Mouse (Mus musculus) erythroblast, adult 5-6 weeks (primary cell): ENCODE measurements around the gene Cdh13. TPM values are rescaled to one million over a fixed set of nuclear protein-coding genes. Genes with fewer than 3 reads are reported as not detected.

ENCODE experiments used
- ATAC-seq: replicated peaks from 2 replicates; pipeline ENCODE4 v1.8.0; 2016; ENCODE audit warnings: moderate number of reproducible peaks, mild to moderate bottlenecking, moderate TSS enrichment, inconsistent platforms; ENCODE audit not compliant: poor library complexity, low FRiP score, severe bottlenecking
- total RNA-seq, 2 experiments: library from RNA; stranded (forward) in 1 of 2; stranded (reverse) in 1 of 2; fragments of 150-400 nt in 1 of 2; fragments of 200-764, 138-1000 nt in 1 of 2; gene quantifications; 2 replicates each; pipeline versions ENCODE4 v1.2.3 to v1.2.4; 2015 to 2017; ENCODE audit warnings: low replicate concordance in 2 of 2

Gene Cdh13
- total RNA-seq, 2 experiments from 2014 or later = not detected

DNA sequence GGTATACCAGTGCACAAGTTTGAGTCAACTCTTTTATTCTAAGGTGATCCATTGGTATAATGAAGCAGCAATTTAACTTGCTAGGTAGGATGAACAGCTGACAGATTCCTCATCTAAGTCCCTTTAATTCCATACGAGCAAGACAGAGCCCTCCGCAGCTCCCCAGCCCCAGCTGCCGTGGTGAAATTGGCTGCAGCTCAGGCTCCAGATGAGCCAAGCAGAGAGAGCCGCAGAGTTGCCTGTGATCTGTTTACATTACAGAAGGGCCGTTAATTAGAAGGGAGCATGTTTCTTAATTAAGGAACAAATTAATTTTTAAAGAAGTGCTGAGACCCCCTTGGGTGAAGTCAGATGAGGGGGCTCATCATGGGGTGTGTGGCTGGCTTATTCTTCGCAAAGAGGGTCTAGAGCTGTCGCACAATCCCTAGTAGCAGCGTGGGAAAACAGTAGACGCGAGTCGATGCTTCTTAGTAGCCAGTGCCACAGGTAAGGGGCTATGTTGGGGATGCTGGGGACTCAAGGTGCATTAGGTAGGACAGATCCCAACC, 712.2 kb downstream of the Cdh13 start:
- ATAC-seq = no peak

DNA sequence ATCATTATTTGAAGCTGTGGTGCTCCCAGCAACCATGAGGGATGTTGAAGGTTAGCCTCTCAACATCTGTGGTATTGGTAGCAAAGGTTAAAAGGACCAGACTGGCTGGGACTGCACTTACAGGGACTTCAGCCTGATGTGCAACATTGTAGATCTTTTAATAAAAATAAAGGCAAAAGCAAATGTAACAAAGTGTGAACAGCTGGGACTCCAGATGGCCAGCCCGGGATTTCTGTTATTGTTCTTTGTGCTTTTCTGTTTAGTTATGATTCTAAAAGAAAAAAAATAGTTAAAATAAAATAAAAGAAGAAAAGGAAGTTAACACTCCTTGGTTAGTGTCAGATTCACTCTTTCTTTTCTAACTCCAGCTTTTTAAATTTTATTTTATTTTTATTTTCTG, 717.1 kb downstream of the Cdh13 start:
- ATAC-seq = no peak

DNA sequence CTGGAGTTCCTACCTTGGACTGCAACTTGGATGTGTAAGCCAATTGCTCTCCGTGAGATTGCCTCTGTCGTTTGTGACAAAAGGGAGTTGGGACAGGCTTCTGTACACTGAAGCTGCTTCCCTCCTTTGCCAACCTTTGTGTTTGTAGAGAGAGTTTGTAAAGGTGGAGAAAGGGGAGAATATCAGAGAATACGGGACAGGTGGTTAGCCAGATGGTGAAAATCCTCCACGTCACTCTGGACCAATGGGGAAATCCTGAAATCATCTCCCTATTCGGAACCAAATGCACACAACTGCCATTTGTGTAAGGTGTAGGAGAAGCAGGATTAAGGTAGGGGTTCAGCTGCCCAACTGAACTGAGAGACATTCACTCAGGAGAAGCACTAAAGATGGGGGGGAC, 721.3 kb downstream of the Cdh13 start:
- ATAC-seq = no peak

DNA sequence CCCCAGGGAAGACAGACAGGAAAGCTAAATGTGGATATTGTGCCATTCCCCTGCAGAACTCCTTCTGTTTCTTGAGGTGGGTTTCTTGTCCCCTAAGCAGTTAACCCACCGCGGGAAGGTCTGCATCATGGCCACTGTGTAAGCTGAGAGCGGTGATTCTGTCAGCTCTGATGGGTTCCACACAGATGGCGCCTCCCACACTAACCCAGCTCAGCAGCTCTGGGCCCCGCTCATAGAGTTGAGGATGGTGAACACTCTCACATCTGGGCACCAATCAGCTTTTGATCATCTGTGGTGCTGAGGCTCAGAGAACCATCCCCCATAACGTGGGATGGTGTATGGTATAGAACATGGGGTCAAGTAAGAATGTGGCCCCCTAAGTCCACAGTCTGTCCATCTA, 735.1 kb downstream of the Cdh13 start:
- no peak for ATAC-seq

DNA sequence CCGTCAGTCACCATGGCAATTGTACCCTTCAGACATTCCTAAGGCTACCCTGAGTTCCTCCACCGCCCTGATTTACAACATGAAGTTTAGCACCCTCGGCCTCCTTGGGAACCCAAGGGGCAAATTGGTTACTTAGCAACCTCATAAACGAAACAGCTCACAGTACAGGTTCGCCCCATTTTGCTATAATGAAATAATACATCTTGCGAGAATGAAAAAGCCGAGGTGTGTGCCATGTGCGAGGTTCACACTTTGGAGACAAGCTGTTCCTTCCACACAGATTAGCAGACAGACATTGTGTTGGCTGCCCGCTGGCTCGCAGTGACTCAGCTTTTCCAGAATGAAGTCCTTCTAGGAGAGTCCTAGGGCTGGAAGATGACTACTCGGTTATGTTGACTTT, 737.2 kb downstream of the Cdh13 start:
- ATAC-seq = no peak

DNA sequence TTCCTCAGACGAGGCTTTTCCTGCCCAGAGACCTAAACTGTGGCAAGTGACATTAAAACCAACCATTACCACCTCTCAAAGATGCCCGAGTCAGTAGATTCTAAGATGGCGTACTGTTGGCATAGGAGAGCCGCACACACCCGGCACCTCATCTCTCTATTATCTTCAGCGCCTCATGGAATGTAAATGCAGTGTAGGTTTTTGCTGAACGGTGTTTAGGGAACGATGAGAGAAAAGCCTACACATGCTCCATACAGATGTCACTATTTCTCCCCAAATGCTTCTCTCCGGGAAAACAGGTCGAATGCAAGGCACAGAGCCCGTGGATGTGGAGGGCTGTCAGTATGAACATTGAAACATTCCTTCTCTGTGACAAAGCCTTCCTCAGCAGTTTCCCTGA, 737.9 kb downstream of the Cdh13 start:
- no peak for ATAC-seq

DNA sequence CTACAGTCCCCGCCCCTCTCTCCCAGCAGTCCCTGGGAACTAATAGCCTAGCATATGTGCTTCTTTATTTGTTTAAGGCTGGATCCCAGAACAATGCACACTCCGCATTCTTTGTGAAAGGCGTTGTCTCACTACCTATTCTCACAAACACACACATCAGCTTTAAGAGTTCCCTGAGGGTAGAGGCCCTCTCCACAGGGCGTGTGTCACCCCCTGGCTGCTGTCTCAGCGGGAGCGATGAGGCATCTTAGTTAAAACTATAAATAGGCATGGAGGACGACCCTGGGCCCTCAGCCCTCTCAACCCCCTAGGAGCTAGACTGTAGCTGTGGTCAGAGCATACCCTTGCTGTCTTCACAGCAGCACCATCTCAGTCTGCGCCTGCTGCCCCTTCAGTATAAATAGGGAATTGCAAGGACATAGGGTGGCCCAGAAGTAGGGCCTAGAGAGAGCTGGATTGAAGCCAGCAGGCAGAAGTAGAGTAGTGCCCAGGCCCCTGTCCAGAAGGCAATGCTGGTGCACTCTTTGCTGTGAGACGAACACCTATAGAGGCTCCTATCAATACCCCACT, 738.9 kb downstream of the Cdh13 start:
- ATAC-seq = no peak

DNA sequence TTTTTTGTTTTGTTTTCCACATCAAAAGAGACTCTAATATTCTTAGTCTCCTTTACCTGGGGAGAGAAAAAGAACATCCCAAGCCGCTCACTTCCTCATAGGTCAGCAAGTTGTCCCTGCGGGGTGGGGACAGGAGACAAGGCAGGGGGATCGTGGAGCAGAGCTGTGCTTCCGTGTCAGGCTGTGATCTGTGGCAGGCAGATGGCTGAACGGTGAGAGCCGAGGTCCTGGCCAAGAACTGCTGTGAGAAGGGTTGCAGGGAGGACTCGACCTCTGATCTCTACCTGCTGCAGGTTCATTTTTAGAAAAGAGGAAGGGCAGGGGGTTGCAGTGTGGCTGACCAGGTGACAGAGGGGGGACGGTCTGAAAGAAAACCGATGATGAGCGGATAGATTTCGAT, 749.9 kb downstream of the Cdh13 start:
- no peak for ATAC-seq

DNA sequence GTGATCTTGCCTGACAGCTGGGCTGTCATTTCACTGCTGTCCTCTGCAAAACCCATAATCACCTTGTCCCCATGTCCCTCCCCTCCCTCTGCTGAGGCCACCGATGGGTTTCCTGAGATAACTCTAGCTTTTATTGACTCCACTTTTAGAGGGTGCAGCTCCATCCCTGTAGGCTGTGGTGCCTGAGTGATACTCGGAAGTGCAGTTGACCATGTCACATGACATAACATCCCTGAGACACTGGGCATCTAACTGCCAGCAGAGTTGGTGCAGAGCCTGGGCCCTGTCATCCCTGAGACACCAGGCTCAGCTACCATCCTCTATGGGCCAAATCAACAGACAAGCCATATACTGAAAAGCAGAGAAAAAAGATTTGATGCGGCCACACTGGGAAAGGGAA, 750.5 kb downstream of the Cdh13 start:
- ATAC-seq = no peak

DNA sequence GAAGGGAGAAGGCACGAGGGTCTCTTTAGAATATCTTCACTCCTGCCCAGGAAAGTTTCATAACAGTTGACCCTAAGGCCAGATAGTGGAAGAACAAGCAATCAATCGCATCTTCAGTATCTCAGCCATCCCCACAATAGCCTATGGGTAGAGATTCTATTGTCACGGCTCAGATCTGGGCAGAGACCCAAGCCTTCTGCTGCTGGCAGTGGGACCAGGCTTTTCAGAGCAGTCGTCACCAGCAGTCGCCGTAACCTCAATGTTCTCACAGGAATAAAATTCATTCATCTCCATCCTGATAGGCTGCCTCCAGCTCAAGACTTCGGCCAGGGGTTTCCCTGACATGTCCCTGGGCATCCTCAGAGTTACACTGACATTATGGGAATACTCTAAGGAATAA, 751.6 kb downstream of the Cdh13 start:
- ATAC-seq = no peak

DNA sequence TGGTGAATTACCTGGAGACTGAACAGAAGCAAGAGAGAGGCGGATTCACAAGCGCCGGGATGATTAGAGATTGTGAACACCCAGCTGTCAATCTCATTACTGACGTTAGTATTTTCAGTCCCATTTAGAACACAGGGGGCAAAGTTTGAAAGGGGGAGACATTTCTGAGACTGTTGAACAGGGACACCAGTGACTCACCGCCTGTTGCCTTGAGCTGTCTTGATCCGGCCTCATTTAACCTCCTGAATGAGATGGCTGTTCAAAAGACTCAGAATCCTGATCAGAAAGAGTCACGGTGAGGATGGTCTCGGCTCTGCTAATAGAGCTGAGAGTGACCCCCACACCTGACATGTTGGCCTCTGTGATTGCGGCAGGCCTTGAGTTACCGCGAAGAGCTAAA, 754.0 kb downstream of the Cdh13 start:
- ATAC-seq = no peak

DNA sequence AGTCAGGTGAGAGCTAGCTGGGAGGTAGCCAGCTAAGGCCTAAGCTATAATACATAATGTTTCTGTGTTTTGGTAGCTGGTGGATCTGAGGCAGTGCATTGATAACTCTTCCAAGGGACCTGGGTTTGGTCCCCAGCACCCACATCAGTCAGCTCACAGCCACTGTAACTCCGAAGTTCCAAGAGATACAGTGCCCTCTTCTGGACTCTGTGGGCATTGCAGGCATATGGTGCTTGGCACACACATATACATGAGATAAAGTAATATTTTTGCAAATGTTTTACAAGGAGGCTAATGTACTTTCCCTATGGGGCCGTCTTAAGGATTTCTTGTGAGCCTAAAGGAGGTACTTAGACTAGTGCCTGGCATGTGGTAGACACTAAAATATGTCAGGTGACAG, 755.8 kb downstream of the Cdh13 start:
- ATAC-seq = no peak

DNA sequence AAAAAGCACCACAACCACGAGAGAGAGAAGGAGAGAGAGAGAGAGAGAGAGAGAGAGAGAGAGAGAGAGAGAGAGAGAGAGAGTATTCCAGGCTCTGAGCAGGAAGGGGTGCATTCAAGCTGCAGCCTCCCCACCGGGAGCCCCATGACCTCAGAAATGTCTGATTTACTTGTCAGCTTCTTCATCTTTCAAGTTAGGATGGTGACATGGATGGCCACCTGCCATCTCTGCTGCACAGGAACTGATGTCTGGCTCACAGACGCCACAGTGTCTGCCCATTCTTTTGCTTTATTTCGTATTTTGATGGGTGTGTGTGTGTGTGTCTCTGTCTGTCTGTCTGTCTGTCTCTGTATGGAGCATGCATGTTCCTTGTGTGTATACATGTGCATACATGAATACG, 774.3 kb downstream of the Cdh13 start:
- ATAC-seq = no peak

DNA sequence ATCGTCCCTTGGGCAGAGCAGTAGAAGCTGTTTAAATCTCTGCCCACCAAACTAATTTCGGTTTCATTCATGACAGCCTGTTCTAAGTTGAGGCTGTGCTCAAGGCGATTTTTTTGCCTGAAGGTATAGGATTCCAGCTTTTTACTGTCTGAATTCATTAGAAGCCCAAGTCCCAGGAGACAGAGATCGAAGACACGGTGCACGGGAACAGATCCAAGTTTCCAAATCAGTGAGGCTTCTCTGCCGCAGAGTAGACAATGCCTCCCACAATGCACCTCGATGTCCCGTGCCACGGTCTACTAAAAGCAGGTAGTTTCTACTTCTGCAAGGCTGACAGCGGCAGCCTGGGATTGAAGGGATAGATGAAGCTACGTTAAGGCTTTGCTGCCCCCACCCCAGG, 778.1 kb downstream of the Cdh13 start:
- ATAC-seq = no peak

DNA sequence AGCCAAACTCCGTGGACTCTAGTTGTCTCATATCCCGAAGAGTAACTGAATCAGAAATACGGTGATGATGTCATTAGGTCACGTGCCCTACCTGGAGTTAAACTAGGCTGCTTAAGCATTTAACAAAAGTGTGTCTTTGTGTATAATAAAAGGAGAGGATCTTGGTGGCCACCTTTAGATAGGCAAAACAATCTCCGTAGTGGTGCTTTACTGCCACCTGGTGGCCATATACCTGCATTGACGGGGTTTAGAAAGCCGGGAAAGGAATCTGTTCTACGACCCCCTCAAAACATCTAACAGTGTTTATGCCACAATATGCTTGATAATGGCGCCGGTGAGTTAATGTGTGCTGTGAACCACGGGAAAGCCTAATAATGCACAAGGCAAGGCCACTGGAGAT, 781.0 kb downstream of the Cdh13 start:
- no peak for ATAC-seq

DNA sequence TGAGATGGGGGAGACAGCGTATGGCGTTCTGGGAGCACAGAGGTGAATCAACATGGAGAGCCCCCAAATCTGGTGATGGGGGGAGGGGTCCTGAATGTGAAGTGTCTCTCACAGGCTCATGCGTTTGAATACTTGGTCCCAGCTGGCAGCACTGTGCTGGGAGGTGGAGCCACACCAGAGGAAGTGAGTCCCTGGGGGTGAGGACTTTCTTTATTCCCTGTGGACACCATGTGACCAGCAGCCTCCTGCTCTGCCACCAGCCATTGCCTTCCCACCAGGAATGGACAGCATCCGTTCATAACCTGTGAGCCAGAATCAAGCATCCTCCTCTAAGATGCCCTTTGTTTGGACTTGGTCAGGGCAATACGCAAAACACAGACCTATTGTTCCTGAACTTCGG, 788.8 kb downstream of the Cdh13 start:
- no peak for ATAC-seq

DNA sequence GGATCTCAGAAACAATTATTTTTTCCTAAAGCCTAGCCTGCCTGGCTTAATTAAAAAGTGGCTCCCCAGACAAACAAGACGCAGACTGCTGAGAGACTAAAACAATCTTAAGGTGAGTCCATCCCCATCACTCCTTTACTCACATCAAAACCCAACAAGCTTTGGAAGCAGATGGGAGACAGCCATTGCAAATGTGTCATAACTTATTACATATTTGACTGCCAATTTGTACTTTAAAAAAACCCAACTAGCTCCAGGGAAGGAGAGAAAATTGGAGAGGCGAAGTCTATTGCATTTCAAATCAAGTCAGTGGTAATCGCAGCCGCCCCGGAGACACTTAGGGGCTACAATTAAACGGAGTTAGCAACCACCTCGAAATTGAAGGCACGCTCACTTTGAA, 801.5 kb downstream of the Cdh13 start:
- no peak for ATAC-seq

DNA sequence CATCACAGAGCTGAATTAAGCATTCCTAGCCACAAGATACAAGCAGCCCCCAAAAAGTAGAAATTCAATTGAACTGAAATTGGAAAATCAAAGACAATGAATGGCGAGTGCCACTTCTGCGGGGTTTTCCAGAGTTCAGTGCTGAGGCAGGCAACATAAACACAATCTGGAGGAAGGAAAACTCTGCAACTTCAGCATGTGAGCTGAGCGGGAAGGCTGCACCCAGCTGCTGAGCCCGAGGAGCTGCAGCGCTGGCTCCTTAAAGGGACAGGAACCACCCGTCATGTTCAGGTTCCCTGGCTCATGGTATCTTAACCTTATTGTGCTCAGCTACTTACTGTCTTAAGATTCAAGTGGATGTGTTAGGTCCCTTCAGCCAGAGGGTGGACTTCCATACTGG, 814.7 kb downstream of the Cdh13 start:
- ATAC-seq = no peak

DNA sequence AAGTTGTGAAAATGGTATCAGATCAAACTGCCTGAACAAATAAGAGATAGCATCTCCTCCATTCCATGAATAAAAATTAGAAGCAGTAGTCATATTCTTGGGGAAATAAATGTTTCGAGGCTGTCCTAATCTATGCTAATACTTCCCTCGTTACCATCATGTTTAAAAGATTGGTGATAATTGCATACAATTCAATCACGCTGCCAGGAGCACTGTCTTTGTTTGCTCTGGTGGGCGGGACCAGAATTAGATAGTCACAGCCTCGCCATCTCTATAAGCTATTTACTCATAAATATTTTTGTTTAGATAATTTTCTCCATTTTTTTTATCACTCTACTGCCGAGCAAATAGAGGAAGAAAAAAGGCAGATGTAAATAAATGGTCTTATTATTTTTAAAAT, 819.3 kb downstream of the Cdh13 start:
- ATAC-seq = no peak

DNA sequence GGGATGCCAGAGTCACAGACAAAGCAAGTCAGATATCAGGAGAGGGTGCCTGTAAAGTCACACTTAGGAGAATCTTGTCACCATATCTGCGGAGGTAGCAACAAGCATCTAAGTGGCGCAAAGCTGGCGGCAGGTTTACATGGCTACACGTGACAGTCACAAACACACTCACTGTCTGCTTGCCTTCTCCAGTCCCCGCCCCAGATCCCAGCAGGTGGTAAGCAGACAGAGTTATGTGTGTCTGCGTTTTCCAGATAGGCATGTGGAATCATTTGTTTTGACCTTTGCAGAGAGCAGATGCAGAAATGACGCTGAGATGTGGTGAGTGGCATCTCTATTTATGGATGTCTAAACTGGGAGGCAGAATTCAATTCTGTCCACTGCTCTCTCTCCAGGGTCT, 826.1 kb downstream of the Cdh13 start:
- no peak for ATAC-seq

DNA sequence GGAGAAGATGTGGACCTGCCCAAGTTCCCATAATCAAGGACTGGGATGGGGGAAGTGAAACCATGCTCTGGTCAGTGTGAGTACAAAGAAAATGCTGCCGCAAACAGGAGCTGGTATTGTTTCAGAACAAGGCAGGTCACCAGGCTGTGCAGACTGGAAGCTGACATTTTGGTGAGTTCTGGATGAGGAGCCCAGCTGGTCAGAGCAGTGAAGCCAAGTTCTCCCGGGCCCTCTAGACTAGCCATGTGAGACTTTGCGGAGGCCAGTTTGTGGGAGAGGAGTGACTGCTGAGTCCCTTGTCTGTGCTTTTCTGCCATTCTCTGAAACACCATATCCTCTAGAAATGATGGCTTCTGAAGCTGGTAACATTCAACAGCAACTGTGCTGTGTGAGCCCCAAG, 829.3 kb downstream of the Cdh13 start:
- ATAC-seq = no peak

DNA sequence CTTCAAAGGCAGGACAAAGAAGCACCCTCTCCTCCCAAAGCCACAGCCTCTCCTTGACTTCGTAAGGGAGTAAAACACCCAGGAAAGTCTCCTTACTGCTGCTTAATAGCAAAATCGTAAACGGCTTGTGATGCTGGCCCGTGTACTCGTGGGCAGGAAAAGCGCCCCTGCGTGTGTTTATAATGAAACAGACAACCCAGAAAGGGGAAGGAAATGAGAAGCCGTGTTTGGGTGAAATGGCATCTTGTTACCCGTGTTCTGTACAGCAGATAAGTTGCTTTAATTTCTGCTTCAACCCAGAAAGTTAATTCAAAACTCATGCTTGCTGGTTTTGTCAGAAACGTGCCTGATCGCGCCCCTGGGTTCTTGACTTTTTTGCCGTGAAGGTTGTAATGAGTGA, 837.7 kb downstream of the Cdh13 start:
- ATAC-seq = no peak
